Mouse (Mus musculus): ENCODE results near the gene Kcnmb1.

GRCm38 (mm10) chr11:33931836-33932385, 30.9 kb upstream of the Kcnmb1 start:
- TF ChIP-seq POLR2A (IDR thresholded peaks at IDR 0.05; ENCODE audit: low read depth, low read length), result no peak
- TF ChIP-seq NRF1 (IDR thresholded peaks at IDR 0.05; ENCODE audit: low read depth, low read length), result no peak
- no peak for TF ChIP-seq CTCF (conservative IDR thresholded peaks at IDR 0.05 in 1 of 2, IDR thresholded peaks at IDR 0.05 in 1 of 2; ENCODE audit: low read depth in 2 of 2, low read length in 2 of 2)
- TF ChIP-seq ZKSCAN1 (IDR thresholded peaks at IDR 0.05; ENCODE audit: borderline replicate concordance, low read depth, low read length), result no peak

Measured in CH12.LX (cell line).